Mouse (Mus musculus) MEL (cell line): Measurements from ENCODE around the gene Grk2. TPM values are rescaled to one million over a fixed set of nuclear protein-coding genes. Genes with fewer than 3 reads are reported as not detected.

ENCODE experiments used
- DNase-seq: peaks from one replicate; pipeline ENCODE4 v3.0.0; 2011; ENCODE audit warnings: low read depth, low spot score
- H3K27ac ChIP-seq: 2 replicates; pipeline ENCODE4 v1.5.1; 2012; ENCODE audit warnings: low read depth, mild to moderate bottlenecking, control low read depth, low read length, moderate library complexity; ENCODE audit not compliant: control insufficient read depth
- H3K27me3 ChIP-seq, 2 experiments: fragments of 150-350 bp in 1 of 2; sonication (generic) in 1 of 2; 2 replicates each; pipeline ENCODE4 v1.6.1; 2012; ENCODE audit warnings: low read length in 2 of 2, mild to moderate bottlenecking in 2 of 2, improper control_type of control experiment in 1 of 2, moderate library complexity in 1 of 2; ENCODE audit not compliant: insufficient read depth in 2 of 2, control insufficient read depth in 1 of 2
- H3K36me3 ChIP-seq, 2 experiments: 2 replicates each; pipeline ENCODE4 v1.6.1; 2012 to 2014; ENCODE audit warnings: low read length in 2 of 2, improper control_type of control experiment in 1 of 2, inconsistent platforms in 1 of 2, mild to moderate bottlenecking in 1 of 2; ENCODE audit not compliant: insufficient read depth in 2 of 2, control insufficient read depth in 1 of 2
- H3K4me1 ChIP-seq, 2 experiments: fragments of 150-350 bp in 1 of 2; sonication (generic) in 1 of 2; 2 replicates each; pipeline ENCODE4 v1.6.1; 2012; ENCODE audit warnings: low read length in 2 of 2, improper control_type of control experiment in 1 of 2, mild to moderate bottlenecking in 1 of 2; ENCODE audit not compliant: insufficient read depth in 2 of 2, control insufficient read depth in 1 of 2
- H3K4me3 ChIP-seq, 2 experiments: fragments of 150-350 bp in 1 of 2; sonication (generic) in 1 of 2; 2 replicates each; pipeline ENCODE4 v1.5.1; 2012; ENCODE audit warnings: low read depth in 2 of 2, low read length in 2 of 2, mild to moderate bottlenecking in 2 of 2, moderate library complexity in 2 of 2, control low read depth in 1 of 2, improper control_type of control experiment in 1 of 2; ENCODE audit not compliant: control insufficient read depth in 1 of 2, insufficient read depth in 1 of 2
- H3K79me2 ChIP-seq: 2 replicates; pipeline ENCODE4 v1.6.1; 2012; ENCODE audit warnings: mild to moderate bottlenecking, low read length, moderate library complexity; ENCODE audit not compliant: control insufficient read depth, poor library complexity, insufficient read depth
- H3K9ac ChIP-seq: 2 replicates; pipeline ENCODE4 v1.6.1; 2012; ENCODE audit warnings: low read depth, mild to moderate bottlenecking, control low read depth, low read length, moderate library complexity; ENCODE audit not compliant: control insufficient read depth, poor library complexity, severe bottlenecking
- H3K9me3 ChIP-seq: fragments of 150-350 bp; sonication (generic); replicated peaks from 2 replicates; pipeline ENCODE4 v1.6.1; 2012; ENCODE audit warnings: mild to moderate bottlenecking, low read length, improper control_type of control experiment, moderate library complexity; ENCODE audit not compliant: insufficient read depth
- CHD1 ChIP-seq: IDR thresholded peaks from 2 replicates; pipeline ENCODE4 v1.6.1; 2012; ENCODE audit warnings: low read depth, mild to moderate bottlenecking, inconsistent platforms, low read length, improper control_type of control experiment
- CHD2 ChIP-seq: IDR thresholded peaks from 2 replicates; pipeline ENCODE4 v1.6.1; 2011; ENCODE audit warnings: low read length, improper control_type of control experiment
- CTCF ChIP-seq, 3 experiments: IDR thresholded peaks in 2 of 3; conservative IDR thresholded peaks in 1 of 3; 2 replicates each; pipeline ENCODE4 v1.5.1; 2011 to 2012; ENCODE audit warnings: low read length in 3 of 3, low read depth in 2 of 3, mild to moderate bottlenecking in 2 of 3, improper control_type of control experiment in 1 of 3, inconsistent platforms in 1 of 3, mixed read lengths in 1 of 3, moderate library complexity in 1 of 3; ENCODE audit not compliant: control insufficient read depth in 1 of 3, insufficient read depth in 1 of 3, poor library complexity in 1 of 3, severe bottlenecking in 1 of 3
- EP300 ChIP-seq, 2 experiments: IDR thresholded peaks; 2 replicates each; pipeline ENCODE4 v1.6.1; 2011; ENCODE audit warnings: improper control_type of control experiment in 2 of 2, low read length in 2 of 2, low read depth in 1 of 2, mild to moderate bottlenecking in 1 of 2
- ETS1 ChIP-seq: IDR thresholded peaks from 2 replicates; pipeline ENCODE4 v1.6.1; 2012; ENCODE audit warnings: low read depth, mild to moderate bottlenecking, inconsistent platforms, low read length, improper control_type of control experiment, moderate library complexity
- GABPA ChIP-seq: IDR thresholded peaks from 2 replicates; pipeline ENCODE4 v1.6.1; 2012; ENCODE audit warnings: low read depth, mild to moderate bottlenecking, inconsistent platforms, low read length, improper control_type of control experiment, moderate library complexity
- GATA1 ChIP-seq: IDR thresholded peaks from 2 replicates; pipeline ENCODE4 v1.6.1; 2011; ENCODE audit warnings: low read depth, low read length, improper control_type of control experiment
- HCFC1 ChIP-seq: IDR thresholded peaks from 2 replicates; pipeline ENCODE4 v1.6.1; 2012; ENCODE audit warnings: low read depth, mild to moderate bottlenecking, inconsistent platforms, low read length, improper control_type of control experiment, moderate library complexity
- KAT2A ChIP-seq: conservative IDR thresholded peaks from 2 replicates; pipeline ENCODE4 v1.6.1; 2012; ENCODE audit warnings: low read depth, low read length, improper control_type of control experiment, inconsistent platforms
- MAX ChIP-seq: IDR thresholded peaks from 2 replicates; pipeline ENCODE4 v1.6.1; 2011; ENCODE audit warnings: low read length, improper control_type of control experiment
- MAZ ChIP-seq: IDR thresholded peaks from 2 replicates; pipeline ENCODE4 v1.6.1; 2012; ENCODE audit warnings: low read depth, mild to moderate bottlenecking, inconsistent platforms, low read length, improper control_type of control experiment
- MXI1 ChIP-seq: IDR thresholded peaks from 2 replicates; pipeline ENCODE4 v1.6.1; 2011; ENCODE audit warnings: mild to moderate bottlenecking, low read depth, low read length, improper control_type of control experiment
- MYC ChIP-seq: IDR thresholded peaks from 2 replicates; pipeline ENCODE4 v1.6.1; 2011; ENCODE audit warnings: low read depth, mild to moderate bottlenecking, low read length, improper control_type of control experiment, moderate library complexity
- NELFE ChIP-seq: IDR thresholded peaks from 2 replicates; pipeline ENCODE4 v1.6.1; 2011; ENCODE audit warnings: low read depth, low read length, improper control_type of control experiment
- POLR2A ChIP-seq, 2 experiments: IDR thresholded peaks; 2 replicates each; pipeline ENCODE4 v1.6.1; 2011 to 2012; ENCODE audit warnings: low read length in 2 of 2, mild to moderate bottlenecking in 2 of 2, control low read depth in 1 of 2, improper control_type of control experiment in 1 of 2, low read depth in 1 of 2, moderate library complexity in 1 of 2; ENCODE audit not compliant: control insufficient read depth in 1 of 2, insufficient read depth in 1 of 2, poor library complexity in 1 of 2
- POLR2AphosphoS2 ChIP-seq: IDR thresholded peaks from 2 replicates; pipeline ENCODE4 v1.6.1; 2011; ENCODE audit warnings: low read length, improper control_type of control experiment
- RAD21 ChIP-seq: IDR thresholded peaks from 2 replicates; pipeline ENCODE4 v1.6.1; 2011; ENCODE audit warnings: mild to moderate bottlenecking, low read depth, low read length, improper control_type of control experiment
- RCOR1 ChIP-seq: IDR thresholded peaks from 2 replicates; pipeline ENCODE4 v1.6.1; 2012; ENCODE audit warnings: low read depth, mild to moderate bottlenecking, inconsistent platforms, low read length, improper control_type of control experiment
- SIN3A ChIP-seq: IDR thresholded peaks from 2 replicates; pipeline ENCODE4 v1.6.1; 2012; ENCODE audit warnings: low read length, improper control_type of control experiment, inconsistent platforms
- SMC3 ChIP-seq: IDR thresholded peaks from 2 replicates; pipeline ENCODE4 v1.6.1; 2011; ENCODE audit warnings: low read depth, low read length, improper control_type of control experiment
- TAL1 ChIP-seq: IDR thresholded peaks from 2 replicates; pipeline ENCODE4 v1.6.1; 2012; ENCODE audit warnings: mild to moderate bottlenecking, inconsistent platforms, low read length, moderate library complexity, mixed read lengths
- TBP ChIP-seq: IDR thresholded peaks from 2 replicates; pipeline ENCODE4 v1.8.0; 2011; ENCODE audit warnings: low read depth, low read length, improper control_type of control experiment
- TCF12 ChIP-seq: IDR thresholded peaks from 2 replicates; pipeline ENCODE4 v1.6.1; 2014; ENCODE audit warnings: low read depth, mild to moderate bottlenecking, inconsistent platforms, low read length, improper control_type of control experiment, moderate library complexity
- UBTF ChIP-seq: IDR thresholded peaks from 2 replicates; pipeline ENCODE4 v1.6.1; 2012; ENCODE audit warnings: low read depth, mild to moderate bottlenecking, inconsistent platforms, low read length, improper control_type of control experiment, moderate library complexity, borderline replicate concordance; ENCODE audit not compliant: insufficient read depth
- USF1 ChIP-seq: IDR thresholded peaks from 2 replicates; pipeline ENCODE4 v1.6.1; 2014; ENCODE audit warnings: low read depth, mild to moderate bottlenecking, inconsistent platforms, low read length, improper control_type of control experiment, moderate library complexity
- USF2 ChIP-seq, 2 experiments: IDR thresholded peaks; 2 replicates each; pipeline ENCODE4 v1.6.1; 2011 to 2012; ENCODE audit warnings: improper control_type of control experiment in 2 of 2, low read length in 2 of 2, borderline replicate concordance in 1 of 2, inconsistent platforms in 1 of 2, low read depth in 1 of 2, mild to moderate bottlenecking in 1 of 2; ENCODE audit not compliant: insufficient read depth in 1 of 2
- ZC3H11A ChIP-seq: IDR thresholded peaks from 2 replicates; pipeline ENCODE4 v1.6.1; 2012; ENCODE audit warnings: low read depth, mild to moderate bottlenecking, inconsistent platforms, low read length, improper control_type of control experiment
- ZKSCAN1 ChIP-seq: IDR thresholded peaks from 2 replicates; pipeline ENCODE4 v1.6.1; 2012; ENCODE audit warnings: low read depth, mild to moderate bottlenecking, inconsistent platforms, low read length, improper control_type of control experiment, moderate library complexity
- ZMIZ1 ChIP-seq: IDR thresholded peaks from 2 replicates; pipeline ENCODE4 v1.6.1; 2012; ENCODE audit warnings: low read depth, mild to moderate bottlenecking, inconsistent platforms, low read length, improper control_type of control experiment, moderate library complexity
- polyA plus RNA-seq, 2 experiments: library from polyadenylated mRNA; stranded (reverse) in 1 of 2; unstranded in 1 of 2; fragments of >175 nt in 1 of 2; fragments of >200 nt in 1 of 2; gene quantifications; 2 replicates each; pipeline versions ENCODE4 v1.2.1 to v1.2.4; 2012; ENCODE audit warnings: low replicate concordance in 2 of 2, low read depth in 1 of 2; ENCODE audit not compliant: insufficient read length in 2 of 2, insufficient read depth in 1 of 2, missing spikeins in 1 of 2
- total RNA-seq: library from RNA; depleted of rRNA; stranded (reverse); fragments of 300-350 nt; gene quantifications from 2 replicates; pipeline ENCODE4 v1.2.3, GENCODE M21; 2012

Grk2 gene
- total and polyA plus RNA-seq, 3 experiments, result 75.2 to 105 TPM; not detected in 1

DNA sequence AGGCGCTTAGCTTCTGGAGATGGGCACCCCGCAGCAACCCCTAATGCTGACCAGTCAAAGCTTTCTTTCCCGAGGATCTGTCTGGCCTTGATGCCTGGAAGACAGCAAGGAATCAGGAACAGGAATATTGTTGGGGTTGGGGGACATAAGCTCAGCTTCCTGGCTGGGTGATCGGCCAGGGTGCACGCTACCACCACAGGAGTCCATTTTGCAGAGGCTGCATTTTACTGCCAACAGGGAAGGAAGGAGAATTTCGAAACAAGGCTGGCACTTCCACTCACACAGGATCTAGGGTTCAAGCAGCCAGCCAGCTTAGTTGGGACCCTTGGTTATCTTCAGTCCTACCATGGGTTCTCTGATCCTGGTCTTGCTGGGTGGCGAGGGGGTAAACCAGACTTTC is 22.4 kb downstream of the Grk2 start:
- Histone ChIP-seq H3K9ac (no peak overlapping the region), H3K27ac (no peak overlapping the region), H3K4me3 (peak overlapping the region in 1 of 2 experiments; percentile 19; a peak in 1 of 4 replicates), H3K4me1 (peaks cover 0 to 4% of the 10 kb centered on the region in 2 experiments; a peak in 2 of 4 replicates), H3K27me3 (no peaks in the 10 kb centered on the region), H3K9me3 (no peaks in the 10 kb centered on the region), H3K79me2 (no peaks in the 10 kb centered on the region), H3K36me3 (peaks cover 0 to 3% of the 10 kb centered on the region in 2 experiments; a peak in 2 of 4 replicates)
- no peak for DNase-seq
- no peak for TF ChIP-seq CHD2
- TF ChIP-seq SMC3, result no peak
- no peak for TF ChIP-seq EP300 (IDR thresholded peaks at IDR 0.05; ENCODE audit: low read depth in 1 of 2, low read length in 2 of 2)
- no peak for TF ChIP-seq POLR2A (IDR thresholded peaks at IDR 0.05; ENCODE audit: control insufficient read depth in 1 of 2, insufficient read depth in 1 of 2, low read depth in 1 of 2, low read length in 2 of 2, poor library complexity in 1 of 2)
- TF ChIP-seq ZKSCAN1, result no peak
- no peak for TF ChIP-seq GATA1
- no peak for TF ChIP-seq RAD21
- TF ChIP-seq POLR2AphosphoS2, result no peak; the same call in none of the 2 replicates
- no peak for TF ChIP-seq USF2 (IDR thresholded peaks at IDR 0.05; ENCODE audit: borderline replicate concordance in 1 of 2, insufficient read depth in 1 of 2, low read depth in 1 of 2, low read length in 2 of 2)
- no peak for TF ChIP-seq USF1
- no peak for TF ChIP-seq ZMIZ1

DNA sequence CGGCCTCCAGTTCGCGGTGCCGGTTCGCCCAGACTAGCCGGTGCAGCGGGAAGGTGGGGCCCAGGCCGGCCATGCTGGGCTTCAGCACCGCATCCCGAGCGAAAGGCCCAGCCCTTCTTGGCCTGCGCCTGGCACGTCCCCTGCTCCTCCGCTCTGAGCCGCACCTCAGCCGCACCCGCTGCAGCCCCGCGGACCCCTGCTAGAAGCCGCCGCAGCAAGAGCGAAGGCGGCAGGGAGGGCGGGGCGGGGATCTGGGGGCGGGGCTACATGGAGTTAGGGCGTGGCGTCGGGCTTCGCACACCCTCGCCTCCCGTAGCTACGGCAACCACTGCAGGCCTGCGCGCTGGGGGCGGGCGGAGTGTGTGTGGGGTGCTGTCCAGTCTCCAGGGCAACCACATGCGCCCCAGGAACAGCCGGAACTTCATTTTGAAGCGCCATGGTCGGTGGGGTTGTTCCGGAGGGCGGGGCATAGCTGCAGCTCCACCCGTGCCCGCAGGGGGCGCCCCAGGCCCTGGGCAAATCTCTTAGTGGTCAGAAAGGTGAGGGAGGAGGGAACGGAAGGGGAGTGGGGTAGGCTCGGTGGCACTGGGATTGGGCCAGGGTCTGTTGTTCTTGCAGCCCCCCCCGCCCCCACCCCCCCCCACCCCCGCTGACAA is 23.0 kb downstream of the Grk2 start, which contains the start of gene Ankrd13d:
Ankrd13d (minus strand) TSS at position 240 of the 656 bp plus-strand sequence.
- DNase-seq, result peak; percentile 93
- Histone ChIP-seq H3K79me2 (no peaks in the 10 kb centered on the region), H3K27ac (no peak within 1 kb of the TSS), H3K27me3 (no peaks in the 10 kb centered on the region), H3K9ac (peak within 1 kb of the TSS; percentile 62), H3K4me3 (peak within 1 kb of the TSS; percentile 67 to 76), H3K9me3 (no peaks in the 10 kb centered on the region), H3K36me3 (no peaks in the 10 kb centered on the region; a peak in 2 of 4 replicates), H3K4me1 (peaks cover 0 to 4% of the 10 kb centered on the region in 2 experiments; a peak in 2 of 4 replicates)
- TF ChIP-seq CTCF (IDR thresholded peaks at IDR 0.05 in 2 of 3, conservative IDR thresholded peaks at IDR 0.05 in 1 of 3; ENCODE audit: control insufficient read depth in 1 of 3, insufficient read depth in 1 of 3, low read depth in 2 of 3, low read length in 3 of 3, poor library complexity in 1 of 3, severe bottlenecking in 1 of 3), result peak; percentile 65 to 90 (median 76)
- no peak for TF ChIP-seq TBP
- TF ChIP-seq MXI1, result peak; percentile 89
- no peak for TF ChIP-seq GATA1
- peak; percentile 89 for TF ChIP-seq MAZ
- no peak for TF ChIP-seq USF1
- no peak for TF ChIP-seq EP300 (IDR thresholded peaks at IDR 0.05; ENCODE audit: low read depth in 1 of 2, low read length in 2 of 2)
- TF ChIP-seq ZKSCAN1, result no peak
- TF ChIP-seq GABPA, result no peak
- no peak for TF ChIP-seq UBTF
- TF ChIP-seq POLR2A (IDR thresholded peaks at IDR 0.05; ENCODE audit: control insufficient read depth in 1 of 2, insufficient read depth in 1 of 2, low read depth in 1 of 2, low read length in 2 of 2, poor library complexity in 1 of 2), result 0 out of 4 replicates have a peak, but pooled peaks of 1 of the 2 experiments have one; percentile 10
- no peak for TF ChIP-seq MYC
- TF ChIP-seq SIN3A, result peak; percentile 86
- TF ChIP-seq TCF12, result no peak
- TF ChIP-seq TAL1, result no peak
- TF ChIP-seq CHD2, result no peak
- TF ChIP-seq RCOR1, result no peak
- TF ChIP-seq CHD1, result no peak
- TF ChIP-seq HCFC1, result peak; percentile 72; the same call in 1 of the 2 replicates
- TF ChIP-seq ZMIZ1, result no peak
- no peak for TF ChIP-seq KAT2A
- TF ChIP-seq MAX, result no peak
- TF ChIP-seq ETS1, result peak; percentile 17; the same call in 1 of the 2 replicates
- TF ChIP-seq NELFE, result 0 out of 2 replicates have a peak, but pooled peaks have one; percentile 23
- peak; percentile 43 for TF ChIP-seq RAD21
- no peak for TF ChIP-seq USF2 (IDR thresholded peaks at IDR 0.05; ENCODE audit: borderline replicate concordance in 1 of 2, insufficient read depth in 1 of 2, low read depth in 1 of 2, low read length in 2 of 2)
- no peak for TF ChIP-seq ZC3H11A
